Mouse (Mus musculus): ENCODE measurements around the gene Apol8.

DNA sequence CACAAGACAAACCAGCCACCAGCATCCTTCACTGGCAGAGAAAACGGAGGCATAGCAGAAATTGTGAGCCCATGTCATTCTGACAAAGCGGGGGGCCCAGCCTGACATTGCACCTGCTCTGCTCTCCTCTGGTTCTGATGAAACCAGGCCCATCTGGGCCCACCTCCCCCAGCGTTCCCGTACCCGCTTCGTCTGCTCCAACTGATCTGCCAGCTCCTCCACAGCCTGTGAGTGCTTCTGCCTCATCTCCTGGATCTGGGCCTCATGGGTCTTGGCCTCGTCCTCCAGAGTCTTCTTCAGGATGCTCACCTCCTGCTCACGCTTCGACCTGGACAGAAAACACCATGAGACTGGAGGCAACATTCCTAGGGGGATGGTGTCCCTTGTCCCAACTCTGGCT is 14.1 kb upstream of the Apol8 start:
- TF ChIP-seq USF2 (conservative IDR thresholded peaks at IDR 0.05; ENCODE audit: low read depth, low read length) (no peak), POLR2A (IDR thresholded peaks at IDR 0.05; ENCODE audit: low read depth, low read length) (no peak), ZC3H11A (IDR thresholded peaks at IDR 0.05; ENCODE audit: low read depth, low read length) (no peak), MAFK (IDR thresholded peaks at IDR 0.05; ENCODE audit: insufficient replicate concordance, low read length) (no peak), CTCF (conservative IDR thresholded peaks at IDR 0.05 in 1 of 2, IDR thresholded peaks at IDR 0.05 in 1 of 2; ENCODE audit: low read depth in 2 of 2, low read length in 2 of 2) (no peak), BHLHE40 (IDR thresholded peaks at IDR 0.05; ENCODE audit: low read depth, low read length) (no peak), ETS1 (conservative IDR thresholded peaks at IDR 0.05; ENCODE audit: low read depth, low read length) (no peak), MYC (IDR thresholded peaks at IDR 0.05; ENCODE audit: low read depth, low read length) (no peak), JUND (conservative IDR thresholded peaks at IDR 0.05; ENCODE audit: low read depth, low read length) (no peak)

All from CH12.LX (cell line).